Mouse (Mus musculus) T-helper 1 cell (primary cell): Measurements from ENCODE around the gene Alox5.

Source experiments
- in situ Hi-C: fragments of 300-600 bp; cut with MboI, MseI; formaldehyde crosslinking; loops from one replicate; pipeline ENCODE4 v1.15.1; 2025; ENCODE audit warnings: high pct_unique_total_duplicates

The Alox5 gene

GRCm38 (mm10) chr6:116386045-116386415, 74.9 kb downstream of the Alox5 start:
- in situ Hi-C loops = loop anchor here (10.0 kb wide), 1 partner anchor 2001 kb away; no protein-coding TSS in a partner anchor

- in situ Hi-C loops = loop anchor here (10.0 kb wide), 1 partner anchor 2001 kb away; no protein-coding TSS in a partner anchor
These were observed 75.6 kb downstream of the Alox5 start for GRCm38 (mm10) chr6:116385194-116386044.

GRCm38 (mm10) chr6:116383582-116383981, 77.4 kb downstream of the Alox5 start:
- in situ Hi-C loops = loop anchor here (10.0 kb wide), 1 partner anchor 1999 kb away; no protein-coding TSS in a partner anchor

- in situ Hi-C loops = loop anchor here (10.0 kb wide), 1 partner anchor 1997 kb away; no protein-coding TSS in a partner anchor
These were observed 79.4 kb downstream of the Alox5 start for GRCm38 (mm10) chr6:116381605-116382004.

DNA sequence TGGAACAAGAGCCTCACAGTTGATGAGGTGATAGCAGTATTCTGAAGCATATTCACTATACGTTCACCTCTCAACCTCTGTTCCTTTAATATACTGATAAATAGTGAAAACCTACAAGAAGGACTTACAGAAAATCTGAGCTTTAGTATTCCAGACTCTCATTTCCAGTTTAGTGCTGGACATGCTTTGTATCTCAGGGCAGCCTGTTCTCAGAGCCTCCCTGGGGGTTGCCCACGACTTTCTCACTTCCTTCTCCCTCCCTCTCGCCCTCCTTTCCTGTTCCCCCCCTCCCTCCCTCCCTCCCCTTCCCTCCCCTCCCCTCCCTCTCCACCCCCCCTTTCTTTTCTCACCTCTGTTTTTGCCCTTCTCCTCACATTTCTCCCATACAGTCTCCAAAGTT, 80.8 kb downstream of the Alox5 start:
- in situ Hi-C loops = loop anchor here (10.0 kb wide), 1 partner anchor 1995 kb away; no protein-coding TSS in a partner anchor

GRCm38 (mm10) chr6:116378892-116379291, 82.1 kb downstream of the Alox5 start:
- in situ Hi-C loops = loop anchor here (5.0 kb wide), 1 partner anchor 77 kb away; no protein-coding TSS in a partner anchor

- in situ Hi-C loops = loop anchor here (5.0 kb wide), 1 partner anchor 72 kb away; no protein-coding TSS in a partner anchor
These were observed 86.4 kb downstream of the Alox5 start for GRCm38 (mm10) chr6:116374618-116375017.

GRCm38 (mm10) chr6:116374136-116374535, 86.8 kb downstream of the Alox5 start:
- in situ Hi-C loops = no loop called here

DNA sequence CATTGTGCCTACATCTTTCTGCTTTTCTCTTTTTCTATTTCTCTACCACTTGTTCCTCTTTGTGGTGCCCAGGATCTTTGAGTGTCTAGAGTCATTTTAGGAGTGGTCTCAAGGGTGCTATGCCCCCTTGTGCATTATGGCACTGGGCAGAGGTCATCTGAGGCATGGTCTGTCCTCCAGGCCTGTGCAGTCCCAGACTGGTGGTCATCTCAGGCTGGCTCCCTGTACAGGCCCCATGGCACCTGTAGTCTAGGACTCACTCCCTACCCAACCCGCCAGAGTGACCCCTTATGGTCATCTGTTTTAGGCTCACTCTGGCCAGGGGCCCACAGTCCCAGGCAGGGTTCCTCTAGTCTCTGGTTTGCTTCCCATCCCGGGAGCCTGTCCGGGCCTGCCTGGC, 89.5 kb downstream of the Alox5 start:
- in situ Hi-C loops = no loop called here

GRCm38 (mm10) chr6:116370216-116370976, 90.6 kb downstream of the Alox5 start:
- in situ Hi-C loops = no loop called here

DNA sequence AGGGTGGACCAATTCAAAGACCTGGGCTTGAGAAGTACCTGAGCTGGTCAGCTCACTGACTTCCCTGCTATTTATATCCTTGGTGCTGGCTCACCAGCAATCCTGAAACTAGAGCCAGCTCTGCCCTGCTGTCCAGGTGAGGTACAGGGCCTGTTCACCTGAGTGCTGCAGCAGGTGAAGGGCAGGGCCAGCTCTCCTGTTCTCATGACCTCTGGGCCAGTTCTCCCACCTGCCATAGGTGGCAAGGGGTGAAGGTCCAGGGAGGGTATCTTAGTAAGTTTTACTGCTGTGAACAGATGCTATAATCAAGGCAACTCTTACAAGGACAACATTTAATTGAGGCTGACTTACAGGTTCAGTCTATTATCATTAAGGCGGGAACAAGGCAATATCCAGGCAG, 91.2 kb downstream of the Alox5 start:
- in situ Hi-C loops = loop anchor here (10.0 kb wide), 1 partner anchor 945 kb away; no protein-coding TSS in a partner anchor

DNA sequence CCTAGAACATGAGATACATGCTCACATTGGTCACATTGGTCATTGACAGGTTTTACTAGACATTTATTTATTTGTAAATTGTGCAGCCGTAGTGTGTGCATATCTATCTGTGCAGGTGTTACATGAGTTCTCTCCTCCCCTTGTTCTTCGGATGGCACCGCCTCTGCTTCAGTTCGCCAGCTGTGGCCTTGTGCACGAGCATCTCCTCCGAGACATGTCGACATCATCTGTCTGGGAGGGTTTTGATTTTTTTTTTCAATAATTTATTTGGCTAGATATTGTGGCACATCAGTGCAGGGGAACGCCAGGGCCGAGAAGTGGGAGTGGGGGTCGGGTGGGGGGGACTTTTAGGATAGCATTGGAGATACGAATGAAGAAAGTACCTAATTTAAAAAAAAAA, 93.0 kb downstream of the Alox5 start:
- in situ Hi-C loops = loop anchor here (10.0 kb wide), 1 partner anchor 947 kb away; no protein-coding TSS in a partner anchor

DNA sequence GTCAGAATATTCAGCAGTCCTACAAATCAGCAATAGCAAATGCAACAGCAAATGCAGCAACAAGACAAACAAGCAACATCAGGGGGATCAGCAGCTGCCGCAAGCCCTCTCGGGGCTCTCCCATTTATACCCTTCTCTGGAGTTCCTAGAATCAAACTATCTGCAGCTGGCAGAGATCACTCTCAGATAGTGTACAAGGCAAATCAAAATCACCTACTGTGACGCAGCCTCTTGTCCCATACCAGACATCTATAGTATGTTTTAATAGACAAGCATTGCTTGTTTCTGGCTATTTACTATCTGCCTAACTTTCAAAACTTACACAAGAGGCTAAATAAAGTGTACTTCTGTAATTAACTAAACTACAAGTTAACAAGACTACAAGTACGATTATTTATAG, 99.0 kb downstream of the Alox5 start:
- in situ Hi-C loops = loop anchor here (10.0 kb wide), 1 partner anchor 953 kb away; no protein-coding TSS in a partner anchor

DNA sequence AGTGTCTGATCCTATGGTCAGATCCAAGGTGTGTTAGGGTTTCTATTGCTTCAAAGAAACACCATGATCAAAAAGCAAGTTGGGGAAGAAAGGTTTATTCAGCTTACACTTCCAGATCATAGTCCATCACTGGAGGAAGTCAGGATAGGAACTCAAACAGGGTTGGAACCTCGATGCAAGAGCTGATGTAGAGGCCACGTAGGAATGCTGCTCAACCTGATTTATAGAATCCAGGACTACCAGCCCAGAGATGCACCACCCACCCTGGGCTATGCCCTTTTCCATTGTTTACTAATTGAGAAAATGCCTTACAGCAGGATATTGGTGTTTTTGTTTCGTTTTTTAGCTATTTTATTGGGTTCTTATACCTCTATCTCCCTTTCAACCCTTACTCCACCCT, 99.5 kb downstream of the Alox5 start:
- in situ Hi-C loops = loop anchor here (10.0 kb wide), 1 partner anchor 953 kb away; no protein-coding TSS in a partner anchor
